Mouse (Mus musculus) lung, embryonic 16.5 days (tissue): ENCODE data around the gene Mfap1a. TPM values are rescaled to one million over a fixed set of nuclear protein-coding genes. Genes with fewer than 3 reads are reported as not detected.
A peak's percentile ranks its signal among the peaks of the same experiment; 100 is the strongest.
"Not testable (repeated sequence)": the region's sequence is repeated elsewhere in the genome, so short reads cannot be mapped to it uniquely, and the experiment has no call there.

Experiments
- ATAC-seq: fragments of 200-750 bp; cut with Nextera tagmentation; 2 replicates; pipeline ENCODE4 v1.8.0; 2017; ENCODE audit warnings: low read depth, mild to moderate bottlenecking, moderate library complexity
- H3K27ac ChIP-seq: fragments of 300-500 bp; sonication (generic); 2 replicates; pipeline ENCODE4 v1.5.1; 2014; ENCODE audit warnings: mild to moderate bottlenecking, control low read depth, low read length
- H3K27me3 ChIP-seq: fragments of 300-500 bp; sonication (generic); 2 replicates; pipeline ENCODE4 v1.6.1; 2014; ENCODE audit warnings: low read depth, low read length, mixed read lengths; ENCODE audit not compliant: control insufficient read depth, insufficient read depth
- H3K36me3 ChIP-seq: fragments of 300-500 bp; sonication (generic); 2 replicates; pipeline ENCODE4 v1.6.1; 2014; ENCODE audit warnings: low read length; ENCODE audit not compliant: control insufficient read depth, insufficient read depth
- H3K4me1 ChIP-seq: fragments of 300-500 bp; sonication (generic); replicated peaks from 2 replicates; pipeline ENCODE4 v1.6.1; 2014; ENCODE audit warnings: low read length, mixed read lengths; ENCODE audit not compliant: control insufficient read depth, insufficient read depth
- H3K4me2 ChIP-seq: fragments of 300-500 bp; sonication (generic); 2 replicates; pipeline ENCODE4 v1.6.1; 2014; ENCODE audit warnings: low read depth, low read length, control low read depth
- H3K4me3 ChIP-seq: fragments of 300-500 bp; sonication (generic); 2 replicates; pipeline ENCODE4 v1.5.1; 2014; ENCODE audit warnings: mild to moderate bottlenecking, low read length, control low read depth
- H3K9ac ChIP-seq: fragments of 300-500 bp; sonication (generic); 2 replicates; pipeline ENCODE4 v1.6.1; 2014; ENCODE audit warnings: low read length, control low read depth
- H3K9me3 ChIP-seq: fragments of 300-500 bp; sonication (generic); 2 replicates; pipeline ENCODE4 v1.6.1; 2016; ENCODE audit warnings: low read length; ENCODE audit not compliant: control insufficient read depth
- WGBS: fragments of 180-500 bp; shearing (Covaris S2); extraction: QIAGEN DNeasy Blood & Tissue Kit; methylation state at CpG from one replicate; pipeline ENCODE4 v1.1.7; 2014; 5-methylcytosine and 5-hydroxymethylcytosine counted together
- polyA plus RNA-seq: library from polyadenylated mRNA; unstranded; fragments of >200 nt; fragmentation: Nextera tagmentation; extraction: Ambion mirVana; gene quantifications from 2 replicates; pipeline ENCODE4 v1.2.1, GENCODE M21; 2015

The Mfap1a gene
- polyA plus RNA-seq, 1 experiment from 2014 or later, result 29.4 TPM

- no peak for ATAC-seq
- Histone ChIP-seq H3K27ac (no peak overlapping the region), H3K4me3 (no peak overlapping the region), H3K4me2 (no peak overlapping the region), H3K9me3 (no peaks in the 10 kb centered on the region), H3K27me3 (no peaks in the 10 kb centered on the region), H3K36me3 (peaks cover 5% of the 10 kb centered on the region; the same call in 1 of the 2 replicates), H3K9ac (no peak overlapping the region), H3K4me1 (no peaks in the 10 kb centered on the region; the same call in 1 of the 2 replicates)
- 88% methylated on average over 4 of the region's 4 CpGs for WGBS
Measured at GRCm38 (mm10) chr2:121514211-121514610, 7.7 kb upstream of the Mfap1a start.

GRCm38 (mm10) chr2:121512991-121513765, 6.7 kb upstream of the Mfap1a start:
- WGBS, result 86% methylated on average over 4 of the region's 5 CpGs
- H3K4me2 ChIP-seq, H3K4me1 ChIP-seq, H3K4me3 ChIP-seq, H3K9me3 ChIP-seq, H3K9ac ChIP-seq, H3K36me3 ChIP-seq, ATAC-seq, H3K27me3 ChIP-seq, H3K27ac ChIP-seq: not testable (repeated sequence)

GRCm38 (mm10) chr2:121511401-121511800, 4.9 kb upstream of the Mfap1a start:
- no peak for ATAC-seq
- WGBS, result 90% methylated on average over 8 of the region's 8 CpGs

GRCm38 (mm10) chr2:121509584-121509983, 3.1 kb upstream of the Mfap1a start:
- peak overlapping the region; percentile 55 for H3K4me2 ChIP-seq
- no peaks in the 10 kb centered on the region for H3K9me3 ChIP-seq
- H3K4me1 ChIP-seq, result peaks cover 3% of the 10 kb centered on the region
- H3K4me3 ChIP-seq, result peak overlapping the region; percentile 43
- H3K36me3 ChIP-seq, result peaks cover 5% of the 10 kb centered on the region; the same call in 1 of the 2 replicates
- ATAC-seq, result peak; percentile 63
- H3K27me3 ChIP-seq, result no peaks in the 10 kb centered on the region
- no peak overlapping the region for H3K27ac ChIP-seq
- WGBS, result 27% methylated on average over 16 of the region's 16 CpGs
- peak overlapping the region; percentile 46 for H3K9ac ChIP-seq

More at GRCm38 (mm10) chr2:121511401-121511800, 4.9 kb upstream of the Mfap1a start:
- Histone ChIP-seq H3K9me3 (no peaks in the 10 kb centered on the region), H3K4me3 (no peak overlapping the region), H3K4me2 (no peak overlapping the region), H3K4me1 (peaks cover 3% of the 10 kb centered on the region), H3K9ac (no peak overlapping the region), H3K27ac (no peak overlapping the region), H3K36me3 (peaks cover 5% of the 10 kb centered on the region; the same call in 1 of the 2 replicates), H3K27me3 (no peaks in the 10 kb centered on the region)

GRCm38 (mm10) chr2:121507951-121508330, 1.5 kb upstream of the Mfap1a start:
- Histone ChIP-seq H3K9ac (peak overlapping the region; percentile 76), H3K4me2 (peak overlapping the region; percentile 60), H3K27ac (no peak overlapping the region), H3K4me1 (peaks cover 3% of the 10 kb centered on the region), H3K9me3 (no peaks in the 10 kb centered on the region), H3K36me3 (peaks cover 5% of the 10 kb centered on the region; the same call in 1 of the 2 replicates), H3K4me3 (peak overlapping the region; percentile 66), H3K27me3 (no peaks in the 10 kb centered on the region)
- 59% methylated on average over 2 of the region's 2 CpGs for WGBS
- ATAC-seq, result no peak

GRCm38 (mm10) chr2:121507173-121507950, 897 bp upstream of the Mfap1a start:
- no peak for ATAC-seq
- H3K36me3 ChIP-seq, result peaks cover 5% of the 10 kb centered on the region; the same call in 1 of the 2 replicates
- peak overlapping the region; percentile 66 for H3K4me3 ChIP-seq
- H3K27me3 ChIP-seq, result no peaks in the 10 kb centered on the region
- H3K9ac ChIP-seq, result peak overlapping the region; percentile 76
- H3K4me2 ChIP-seq, result peak overlapping the region; percentile 60
- peaks cover 3% of the 10 kb centered on the region for H3K4me1 ChIP-seq
- 2% methylated on average over 12 of the region's 12 CpGs for WGBS
- H3K27ac ChIP-seq, result no peak overlapping the region
- no peaks in the 10 kb centered on the region for H3K9me3 ChIP-seq

GRCm38 (mm10) chr2:121501550-121501949, 4.9 kb downstream of the Mfap1a start:
- not testable (repeated sequence) for H3K27ac ChIP-seq, ATAC-seq, H3K4me1 ChIP-seq, H3K4me3 ChIP-seq, H3K27me3 ChIP-seq, H3K36me3 ChIP-seq, H3K4me2 ChIP-seq, H3K9ac ChIP-seq, H3K9me3 ChIP-seq
- WGBS, result 76% methylated on average over 2 of the region's 6 CpGs

GRCm38 (mm10) chr2:121484403-121484802, 22.1 kb downstream of the Mfap1a start:
- ATAC-seq, H3K4me1 ChIP-seq, H3K9ac ChIP-seq, H3K27me3 ChIP-seq, H3K27ac ChIP-seq, H3K36me3 ChIP-seq, H3K4me3 ChIP-seq, H3K4me2 ChIP-seq, H3K9me3 ChIP-seq: not testable (repeated sequence)
- 89% methylated on average over 1 of the region's 2 CpGs for WGBS

GRCm38 (mm10) chr2:121483576-121483975, 22.9 kb downstream of the Mfap1a start:
- no peaks in the 10 kb centered on the region for H3K9me3 ChIP-seq
- H3K36me3 ChIP-seq, result no peaks in the 10 kb centered on the region
- no peak overlapping the region for H3K4me2 ChIP-seq
- no peak for ATAC-seq
- H3K4me3 ChIP-seq, result no peak overlapping the region
- 74% methylated on average over 8 of the region's 8 CpGs for WGBS
- H3K4me1 ChIP-seq, result no peaks in the 10 kb centered on the region
- H3K27ac ChIP-seq, result no peak overlapping the region
- no peaks in the 10 kb centered on the region for H3K27me3 ChIP-seq
- H3K9ac ChIP-seq, result no peak overlapping the region
